Mouse (Mus musculus) stomach, embryonic 16.5 days (tissue): ENCODE measurements around the gene Csk. TPM values are rescaled to one million over a fixed set of nuclear protein-coding genes. Genes with fewer than 3 reads are reported as not detected.

Experiments used
- ATAC-seq: fragments of 200-750 bp; cut with Nextera tagmentation; 2 replicates; pipeline ENCODE4 v1.8.0; 2017; ENCODE audit warnings: moderate number of reproducible peaks, moderate TSS enrichment; ENCODE audit not compliant: insufficient read depth, low FRiP score
- H3K27ac ChIP-seq: fragments of 300-500 bp; sonication (generic); 2 replicates; pipeline ENCODE4 v1.5.1; 2014; ENCODE audit warnings: low read length
- H3K27me3 ChIP-seq: fragments of 300-500 bp; sonication (generic); 2 replicates; pipeline ENCODE4 v1.6.1; 2014; ENCODE audit warnings: low read length, control low read depth, mixed read lengths; ENCODE audit not compliant: control insufficient read depth, insufficient read depth
- H3K36me3 ChIP-seq: fragments of 300-500 bp; sonication (generic); 2 replicates; pipeline ENCODE4 v1.6.1; 2014; ENCODE audit warnings: low read length; ENCODE audit not compliant: control insufficient read depth, insufficient read depth
- H3K4me1 ChIP-seq: fragments of 300-500 bp; sonication (generic); 2 replicates; pipeline ENCODE4 v1.6.1; 2014; ENCODE audit warnings: low read length, control low read depth, mixed read lengths; ENCODE audit not compliant: control insufficient read depth, insufficient read depth
- H3K4me2 ChIP-seq: fragments of 300-500 bp; sonication (generic); 2 replicates; pipeline ENCODE4 v1.6.1; 2014; ENCODE audit warnings: low read depth, low read length, mixed read lengths
- H3K4me3 ChIP-seq: fragments of 300-500 bp; sonication (generic); replicated peaks from 2 replicates; pipeline ENCODE4 v1.5.1; 2014; ENCODE audit warnings: mild to moderate bottlenecking, low read length
- H3K9ac ChIP-seq: fragments of 300-500 bp; sonication (generic); 2 replicates; pipeline ENCODE4 v1.6.1; 2014; ENCODE audit warnings: low read length
- H3K9me3 ChIP-seq: fragments of 300-500 bp; sonication (generic); replicated peaks from 2 replicates; pipeline ENCODE4 v1.6.1; 2016; ENCODE audit warnings: low read length, control low read depth; ENCODE audit not compliant: control insufficient read depth
- WGBS: fragments of 180-500 bp; shearing (Covaris S2); extraction: QIAGEN DNeasy Blood & Tissue Kit; methylation state at CpG from one replicate; pipeline ENCODE4 v1.1.7; 2014; 5-methylcytosine and 5-hydroxymethylcytosine counted together
- polyA plus RNA-seq: library from polyadenylated mRNA; unstranded; fragments of >200 nt; fragmentation: Nextera tagmentation; extraction: Ambion mirVana; gene quantifications from 2 replicates; pipeline ENCODE4 v1.2.1, GENCODE M21; 2015

The Csk gene
- polyA plus RNA-seq, 1 experiment from 2014 or later, result 26.6 TPM

- H3K9ac ChIP-seq, result no peak overlapping the region
Measured at GRCm38 (mm10) chr9:57617556-57618169, 35.8 kb downstream of the Csk start.

GRCm38 (mm10) chr9:57614786-57615185, 38.6 kb downstream of the Csk start:
- Histone ChIP-seq H3K4me2 (no peak overlapping the region), H3K4me1 (no peaks in the 10 kb centered on the region), H3K27ac (no peak overlapping the region), H3K27me3 (no peaks in the 10 kb centered on the region), H3K4me3 (no peak overlapping the region), H3K36me3 (no peaks in the 10 kb centered on the region), H3K9me3 (no peaks in the 10 kb centered on the region), H3K9ac (no peak overlapping the region)
- WGBS, result 79% methylated on average over 4 of the region's 4 CpGs
- ATAC-seq, result no peak

More at GRCm38 (mm10) chr9:57617556-57618169, 35.8 kb downstream of the Csk start:
- no peak for ATAC-seq
- Histone ChIP-seq H3K4me2 (no peak overlapping the region), H3K9me3 (no peaks in the 10 kb centered on the region), H3K36me3 (no peaks in the 10 kb centered on the region), H3K27ac (no peak overlapping the region), H3K4me1 (no peaks in the 10 kb centered on the region), H3K4me3 (no peak overlapping the region), H3K27me3 (no peaks in the 10 kb centered on the region)
- WGBS, result 69% methylated on average over 8 of the region's 8 CpGs

DNA sequence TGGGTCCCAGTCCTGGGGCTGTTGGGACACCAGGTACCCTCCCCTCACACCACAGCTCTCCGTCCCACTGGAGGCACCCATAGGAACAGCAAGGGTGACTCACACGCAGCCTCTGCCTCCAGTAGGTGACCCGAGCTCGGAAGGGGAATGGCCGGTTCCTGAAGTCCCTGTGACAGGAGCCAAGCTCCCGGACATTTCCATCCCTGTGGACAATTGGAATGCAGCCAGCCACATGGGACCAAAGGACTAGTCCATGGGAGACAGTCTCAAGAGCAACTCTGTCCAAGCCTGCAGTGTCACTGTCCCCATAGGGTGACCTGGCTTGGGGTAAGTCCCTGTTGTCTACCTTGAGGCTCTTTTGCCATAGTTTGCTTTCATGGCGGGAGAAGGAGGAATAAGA, 39.5 kb downstream of the Csk start:
- ATAC-seq, result no peak
- H3K9ac ChIP-seq, result no peak overlapping the region
- H3K4me2 ChIP-seq, result no peak overlapping the region
- no peaks in the 10 kb centered on the region for H3K27me3 ChIP-seq
- H3K27ac ChIP-seq, result no peak overlapping the region
- no peaks in the 10 kb centered on the region for H3K4me1 ChIP-seq
- H3K9me3 ChIP-seq, result no peaks in the 10 kb centered on the region
- H3K36me3 ChIP-seq, result no peaks in the 10 kb centered on the region
- no peak overlapping the region for H3K4me3 ChIP-seq
- WGBS, result 67% methylated on average over 7 of the region's 7 CpGs

- Histone ChIP-seq H3K9ac (no peak overlapping the region), H3K4me3 (no peak overlapping the region), H3K4me2 (no peak overlapping the region), H3K9me3 (no peaks in the 10 kb centered on the region), H3K27ac (no peak overlapping the region), H3K27me3 (no peaks in the 10 kb centered on the region), H3K36me3 (no peaks in the 10 kb centered on the region), H3K4me1 (no peaks in the 10 kb centered on the region)
- 74% methylated on average over 7 of the region's 7 CpGs for WGBS
- no peak for ATAC-seq
Measured at GRCm38 (mm10) chr9:57612587-57612986, 40.8 kb downstream of the Csk start.

DNA sequence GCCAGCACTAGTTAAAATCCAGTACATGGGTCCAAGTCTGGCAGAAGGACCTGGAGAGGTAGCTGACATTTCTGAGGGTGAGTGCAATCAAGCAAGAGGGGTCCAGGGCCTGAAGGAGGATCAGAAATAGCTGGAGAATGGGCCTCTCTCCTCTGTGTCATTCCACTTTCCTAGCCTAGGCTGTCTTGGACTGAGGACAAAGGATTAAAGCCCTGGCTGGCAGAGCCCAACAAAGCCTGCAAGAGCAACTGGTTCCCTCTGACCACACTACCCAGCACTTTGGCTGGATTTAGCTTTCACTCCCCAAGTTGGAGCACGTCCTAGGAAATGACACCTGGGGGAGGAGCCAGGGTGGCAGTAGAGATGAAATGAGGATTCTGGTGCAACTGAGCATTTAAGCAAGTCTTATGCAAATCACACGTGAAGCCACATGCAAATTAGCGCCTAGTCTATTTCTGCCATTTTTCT, 43.0 kb downstream of the Csk start:
- Histone ChIP-seq H3K27ac (no peak overlapping the region), H3K4me3 (no peak overlapping the region), H3K36me3 (no peaks in the 10 kb centered on the region), H3K27me3 (0 out of 2 replicates have a peak, but pooled peaks cover 5% of the 10 kb centered on the region), H3K9me3 (no peaks in the 10 kb centered on the region), H3K9ac (no peak overlapping the region), H3K4me2 (no peak overlapping the region), H3K4me1 (no peaks in the 10 kb centered on the region)
- no peak for ATAC-seq
- WGBS, result 50% methylated on average over 3 of the region's 3 CpGs

- 0 out of 2 replicates have a peak, but pooled peaks cover 5% of the 10 kb centered on the region for H3K27me3 ChIP-seq
- no peak overlapping the region for H3K9ac ChIP-seq
- no peaks in the 10 kb centered on the region for H3K36me3 ChIP-seq
- WGBS, result 57% methylated on average over 3 of the region's 3 CpGs
- H3K27ac ChIP-seq, result no peak overlapping the region
- no peaks in the 10 kb centered on the region for H3K9me3 ChIP-seq
- H3K4me1 ChIP-seq, result no peaks in the 10 kb centered on the region
- no peak overlapping the region for H3K4me3 ChIP-seq
- no peak for ATAC-seq
- no peak overlapping the region for H3K4me2 ChIP-seq
Measured at GRCm38 (mm10) chr9:57609803-57610202, 43.6 kb downstream of the Csk start.

- ATAC-seq, result peak; percentile 69; the same call in 1 of the 2 replicates
- 7% methylated on average over 24 of the region's 24 CpGs for WGBS
- Histone ChIP-seq H3K9me3 (no peaks in the 10 kb centered on the region), H3K4me3 (no peak within 1 kb of the TSS), H3K36me3 (no peaks in the 10 kb centered on the region), H3K4me2 (no peak within 1 kb of the TSS), H3K27ac (no peak within 1 kb of the TSS), H3K27me3 (0 out of 2 replicates have a peak, but pooled peaks cover 5% of the 10 kb centered on the region), H3K4me1 (0 out of 2 replicates have a peak, but pooled peaks cover under 1% of the 10 kb centered on the region), H3K9ac (no peak within 1 kb of the TSS)
Measured at GRCm38 (mm10) chr9:57606139-57606851, 47.1 kb downstream of the Csk start, which contains the start of gene Cplx3. TSS of gene Cplx3 (minus strand) at chr9:57606281.

- no peak for ATAC-seq
- Histone ChIP-seq H3K9me3 (no peaks in the 10 kb centered on the region), H3K4me3 (no peak overlapping the region), H3K9ac (no peak overlapping the region), H3K27ac (no peak overlapping the region), H3K4me1 (peaks cover 5% of the 10 kb centered on the region; the same call in 1 of the 2 replicates), H3K4me2 (no peak overlapping the region), H3K36me3 (no peaks in the 10 kb centered on the region), H3K27me3 (0 out of 2 replicates have a peak, but pooled peaks cover 5% of the 10 kb centered on the region)
- WGBS, result 19% methylated on average over 9 of the region's 9 CpGs
Measured at GRCm38 (mm10) chr9:57605503-57605902, 47.9 kb downstream of the Csk start.

DNA sequence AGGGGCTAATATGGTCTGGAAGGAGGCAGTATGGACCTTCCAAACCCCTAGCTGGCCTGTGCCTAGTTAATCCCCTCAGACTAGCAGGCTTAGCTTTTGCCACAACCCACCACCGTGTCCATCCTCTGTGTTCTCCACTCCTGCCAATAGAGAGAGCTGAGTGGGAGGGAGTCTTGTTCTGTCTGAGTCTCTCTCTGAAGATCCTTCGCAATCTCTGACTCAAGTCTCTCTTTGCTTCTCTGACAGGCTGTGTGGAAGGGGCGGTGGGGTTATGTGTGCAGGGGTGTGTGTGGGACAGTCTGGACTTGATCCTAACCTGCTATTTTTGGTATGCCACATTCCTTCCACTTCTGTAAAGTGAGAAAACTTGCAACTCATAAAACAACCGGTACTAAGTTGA, 48.6 kb downstream of the Csk start:
- no peaks in the 10 kb centered on the region for H3K36me3 ChIP-seq
- no peak for ATAC-seq
- H3K27me3 ChIP-seq, result 0 out of 2 replicates have a peak, but pooled peaks cover 5% of the 10 kb centered on the region
- no peaks in the 10 kb centered on the region for H3K9me3 ChIP-seq
- no peak overlapping the region for H3K27ac ChIP-seq
- no peak overlapping the region for H3K9ac ChIP-seq
- H3K4me2 ChIP-seq, result no peak overlapping the region
- 82% methylated on average over 4 of the region's 4 CpGs for WGBS
- H3K4me1 ChIP-seq, result peaks cover 5% of the 10 kb centered on the region; the same call in 1 of the 2 replicates
- H3K4me3 ChIP-seq, result no peak overlapping the region
